Mouse (Mus musculus) erythroblast, embryonic 14.5 days (primary cell): ENCODE results near the gene Dnaja1.

Experiments
- GATA1 ChIP-seq: IDR thresholded peaks from 2 replicates; pipeline ENCODE4 v1.6.1; 2012; ENCODE audit warnings: low read length, inconsistent platforms, mixed read lengths
- TAL1 ChIP-seq: IDR thresholded peaks from 3 replicates; pipeline ENCODE4 v1.6.1; 2012; ENCODE audit warnings: low read length, inconsistent platforms, mixed read lengths

GRCm38 (mm10) chr4:40731262-40731661 lies 9.3 kb downstream of the Dnaja1 start:
- TF ChIP-seq TAL1 (no peak), GATA1 (no peak)
